Mouse (Mus musculus) ovary, postnatal 10 days (tissue): ENCODE data around the gene Abca5.
"Not testable (repeated sequence)": the region's sequence is repeated elsewhere in the genome, so short reads cannot be mapped to it uniquely, and the experiment has no call there.

Experiments used
- DNase-seq: peaks from one replicate; pipeline ENCODE4 v3.0.0; 2022; ENCODE audit warnings: low spot score

Gene Abca5

GRCm38 (mm10) chr11:110337289-110338245, at the start of gene Abca5:
Abca5 (minus strand) TSS chr11:110337716.
- DNase-seq = peak; percentile 61

DNA sequence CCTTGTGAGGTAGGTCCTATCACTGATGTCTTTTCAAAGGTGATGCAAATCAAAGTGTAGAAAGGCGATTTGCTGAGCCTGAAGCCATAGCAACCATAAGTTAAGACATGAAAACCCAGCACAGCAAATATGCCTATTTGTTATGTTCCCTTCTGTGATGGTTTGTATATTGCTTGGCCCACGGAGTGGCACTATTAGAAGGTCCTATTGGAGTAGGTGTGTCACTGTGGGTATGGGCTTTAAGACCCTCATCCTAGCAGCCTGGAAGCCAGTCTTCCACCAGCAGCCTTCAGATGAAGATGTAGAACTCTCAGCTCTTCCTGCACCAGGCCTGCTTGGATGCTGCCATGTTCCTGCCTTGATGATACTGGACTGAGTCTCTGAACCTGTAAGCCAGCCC, 48.0 kb upstream of the Abca5 start:
- no peak for DNase-seq

GRCm38 (mm10) chr11:110380310-110380668, 42.8 kb upstream of the Abca5 start:
- DNase-seq = no peak

DNA sequence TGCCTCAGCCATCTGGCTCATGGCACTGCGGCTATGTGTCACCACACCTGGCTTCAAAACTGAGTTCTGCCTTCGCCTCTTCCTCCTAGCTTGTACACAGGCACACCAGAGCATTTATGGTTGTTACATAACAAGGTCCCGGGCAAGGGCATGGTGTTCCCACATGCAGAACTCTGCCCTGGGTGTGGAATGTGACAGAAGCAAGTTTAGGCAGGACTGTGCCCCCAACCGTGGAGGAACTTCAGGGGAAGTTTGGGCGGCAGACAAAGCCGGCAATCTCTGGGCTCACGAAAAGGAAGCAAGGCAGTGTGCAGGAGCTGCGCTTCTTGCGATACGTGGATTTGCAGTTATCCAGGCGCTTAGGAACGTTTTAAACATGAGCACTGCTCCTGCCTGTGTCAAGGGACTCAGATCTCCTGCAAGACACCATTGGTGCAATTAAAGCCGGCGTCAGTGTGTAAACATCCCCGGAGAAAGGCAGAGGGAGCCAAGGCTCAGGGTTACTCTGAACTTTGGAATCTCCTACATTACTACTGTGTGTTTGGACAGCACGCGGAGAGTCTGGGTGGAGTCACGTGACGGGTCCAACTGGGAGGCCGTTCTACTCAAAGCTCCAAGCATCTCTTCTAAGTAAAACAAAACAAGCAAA, 42.3 kb upstream of the Abca5 start:
- no peak for DNase-seq

GRCm38 (mm10) chr11:110374036-110374435, 36.5 kb upstream of the Abca5 start:
- no peak for DNase-seq

DNA sequence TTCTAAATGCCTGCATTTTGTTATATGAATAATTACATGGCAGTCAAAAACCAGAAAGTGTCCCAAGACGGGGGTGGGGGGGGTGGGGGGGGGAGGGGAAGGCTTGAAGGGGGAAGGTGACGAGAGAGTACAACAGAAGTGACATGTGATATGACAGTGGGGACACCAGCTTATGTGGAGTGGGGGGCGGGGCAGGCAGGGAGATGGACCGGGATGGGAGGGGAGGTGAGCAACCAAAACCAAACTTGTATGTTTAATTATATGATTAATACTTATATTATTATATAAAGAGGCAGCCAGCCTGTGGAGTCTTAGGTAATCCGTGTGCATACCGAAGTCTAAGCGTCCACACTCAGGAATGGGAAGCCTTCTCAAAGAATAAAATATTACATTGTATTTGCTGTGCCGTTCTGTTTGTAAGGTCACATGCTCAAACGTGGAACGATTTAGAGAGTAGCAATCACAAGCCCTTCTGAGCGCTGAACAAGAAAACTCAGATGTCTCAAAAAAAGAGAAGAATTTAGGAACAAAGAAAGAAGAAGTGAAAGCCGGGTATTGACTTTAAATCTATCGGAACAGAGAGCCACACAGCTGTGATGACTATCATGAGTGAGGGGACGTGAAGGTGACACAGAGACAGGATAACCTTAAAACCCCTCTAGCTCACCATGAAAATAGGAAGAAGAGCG, 34.9 kb upstream of the Abca5 start:
- no peak for DNase-seq

DNA sequence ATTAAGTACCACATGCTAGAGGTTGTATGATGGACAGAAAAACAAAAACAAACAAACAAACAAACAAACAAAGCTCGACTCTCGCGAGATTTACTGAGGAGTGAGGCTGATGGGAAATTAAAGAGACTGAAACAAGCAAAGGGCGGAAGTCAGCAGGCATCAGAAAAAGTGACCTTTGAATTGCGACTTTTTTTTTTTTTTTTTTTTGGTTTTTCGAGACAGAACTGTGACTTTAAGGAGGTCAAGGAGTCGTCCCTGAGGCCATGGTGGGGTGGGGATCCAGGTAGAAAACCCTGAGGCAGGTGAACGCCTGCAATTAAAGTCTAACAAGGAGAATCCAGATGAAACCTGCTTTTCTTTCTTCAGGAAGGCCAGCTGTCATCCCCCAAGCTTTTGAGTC, 34.3 kb upstream of the Abca5 start:
- DNase-seq = no peak

GRCm38 (mm10) chr11:110369312-110370019, 31.9 kb upstream of the Abca5 start:
- DNase-seq = no peak

GRCm38 (mm10) chr11:110367638-110368037, 30.1 kb upstream of the Abca5 start:
- no peak for DNase-seq

DNA sequence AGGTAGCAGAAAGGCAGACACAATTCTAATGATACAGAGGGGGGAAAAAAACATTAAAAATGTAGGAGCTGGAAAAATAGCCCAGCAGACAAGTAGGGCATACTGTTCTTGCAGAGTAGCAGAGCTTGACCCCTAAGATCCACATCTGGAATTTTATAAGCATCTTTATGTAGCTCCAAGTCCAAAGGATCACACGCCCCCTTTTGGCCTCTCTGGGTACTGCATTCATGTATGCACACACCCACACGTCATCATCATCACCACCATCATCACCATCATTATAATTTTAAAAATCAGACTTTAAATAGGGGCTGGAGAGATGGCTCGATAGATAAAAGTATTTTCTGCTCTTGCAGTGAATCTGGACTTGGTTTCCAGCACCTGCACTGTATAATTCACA, 29.4 kb upstream of the Abca5 start:
- no peak for DNase-seq

DNA sequence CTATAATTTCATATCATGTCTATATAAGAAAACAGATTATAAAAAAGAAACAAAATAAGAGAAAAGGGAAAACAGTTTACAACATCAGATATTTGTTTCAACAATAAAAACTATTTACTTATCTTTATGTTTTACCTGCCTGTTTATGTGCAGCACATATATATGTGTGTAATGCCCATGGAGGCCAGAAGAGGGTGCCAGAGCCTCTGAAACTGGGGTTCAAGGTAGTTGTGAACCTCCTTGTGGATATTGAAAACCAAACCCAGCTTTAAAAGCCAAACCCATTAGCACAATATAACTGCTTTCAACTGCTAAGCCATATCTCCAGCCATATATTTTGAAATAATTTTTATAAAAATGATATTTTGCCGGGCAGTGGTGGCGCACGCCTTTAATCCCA, 27.5 kb upstream of the Abca5 start:
- DNase-seq = no peak

- DNase-seq = no peak
Measured at GRCm38 (mm10) chr11:110357756-110358551, 20.4 kb upstream of the Abca5 start.

- not testable (repeated sequence) for DNase-seq
Measured at GRCm38 (mm10) chr11:110355131-110355530, 17.6 kb upstream of the Abca5 start.

DNA sequence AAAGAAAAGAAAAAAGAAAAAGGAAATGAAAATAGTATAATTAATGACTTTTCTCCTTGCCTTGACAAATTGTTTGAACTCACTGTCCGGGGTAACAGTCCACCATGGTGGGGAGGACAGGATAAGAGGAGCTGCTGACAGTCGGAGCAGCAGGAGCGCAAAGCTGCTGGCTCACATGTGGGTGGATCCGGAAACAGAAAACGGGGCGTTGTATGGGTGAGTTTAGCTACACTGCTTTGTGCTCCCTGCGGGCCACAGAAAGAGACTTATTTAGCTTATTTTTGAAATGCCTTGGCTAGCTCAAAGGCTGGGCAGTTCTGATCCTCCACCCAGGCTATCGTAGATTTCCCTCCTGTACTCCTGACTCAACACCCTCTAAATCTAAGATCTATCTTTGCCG, 16.7 kb upstream of the Abca5 start:
- no peak for DNase-seq

- no peak for DNase-seq
Measured at GRCm38 (mm10) chr11:110348170-110348569, 10.7 kb upstream of the Abca5 start.

DNA sequence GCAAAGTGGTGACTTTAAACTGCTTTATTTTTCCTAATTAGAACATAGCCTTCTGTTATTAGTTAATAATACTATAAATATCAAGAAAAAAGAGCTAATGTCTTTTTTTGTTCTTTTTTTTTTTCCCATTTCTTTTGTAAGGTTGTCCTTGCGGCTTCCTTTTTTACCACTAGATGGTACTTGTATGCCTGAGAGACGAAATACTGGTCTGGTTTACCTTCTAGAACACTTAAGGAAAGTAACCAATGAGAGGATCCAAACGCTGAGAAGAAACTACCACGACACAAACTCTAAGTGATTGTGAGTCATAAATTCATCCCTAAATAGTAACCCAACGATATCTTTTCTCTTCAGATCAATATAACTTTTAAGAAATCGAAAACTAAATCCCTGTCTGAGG, 10.3 kb upstream of the Abca5 start:
- DNase-seq = no peak

- peak; percentile 15 for DNase-seq
Measured at GRCm38 (mm10) chr11:110336814-110337288, 665 bp downstream of the Abca5 start.

GRCm38 (mm10) chr11:110330093-110330492, 7.4 kb downstream of the Abca5 start:
- DNase-seq = no peak

DNA sequence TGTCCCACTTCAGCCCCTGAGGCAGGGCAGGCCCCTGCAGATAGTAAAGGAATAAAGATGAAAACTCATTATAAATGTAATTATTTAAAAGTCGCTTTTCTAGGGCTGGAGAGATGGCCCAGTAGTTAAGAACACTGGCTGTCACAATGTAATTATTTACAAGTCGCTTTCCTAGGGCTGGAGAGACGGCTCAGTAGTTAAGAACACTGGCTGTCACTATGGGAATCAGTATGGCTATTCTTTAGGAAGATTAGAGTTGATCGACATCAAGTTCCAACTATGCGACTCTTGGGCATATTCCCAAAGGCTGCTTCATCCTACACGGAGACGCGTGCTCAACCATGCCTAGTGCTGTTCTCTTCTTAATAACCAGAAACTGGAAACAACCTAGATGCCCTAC, 15.2 kb downstream of the Abca5 start:
- DNase-seq = no peak

DNA sequence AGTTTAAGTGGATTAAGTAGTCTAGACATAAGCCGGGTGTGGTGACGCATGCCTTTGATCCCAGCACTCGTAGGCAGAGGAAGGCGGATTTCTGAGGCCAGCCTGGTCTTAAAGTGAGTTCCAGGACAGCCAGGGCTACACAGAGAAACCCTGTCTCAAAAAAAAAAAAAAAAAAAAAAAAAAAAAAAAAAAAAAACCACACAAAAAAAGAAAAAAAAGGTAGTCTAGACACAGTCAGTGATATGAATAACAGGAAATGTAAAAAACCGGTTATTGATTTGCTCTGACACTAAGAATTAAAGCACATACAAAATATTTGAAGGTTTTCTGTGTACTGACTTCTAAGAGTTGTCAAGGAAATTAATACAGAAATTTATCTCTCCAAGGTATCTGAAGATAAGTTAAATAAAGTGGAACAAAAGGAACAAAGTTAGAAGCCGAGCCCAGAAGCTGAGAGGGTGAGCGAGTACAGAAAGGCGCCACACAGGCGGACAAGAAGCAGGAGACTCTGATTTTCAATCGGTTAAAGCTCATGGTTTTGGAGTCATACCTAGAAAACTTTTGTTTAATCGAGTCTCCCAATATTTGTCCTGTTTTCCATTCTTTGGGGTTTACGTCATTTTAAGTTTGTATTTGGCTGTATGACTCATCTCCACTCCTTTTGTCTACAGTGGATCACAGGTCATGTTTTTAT, 30.9 kb downstream of the Abca5 start:
- DNase-seq = no peak

DNA sequence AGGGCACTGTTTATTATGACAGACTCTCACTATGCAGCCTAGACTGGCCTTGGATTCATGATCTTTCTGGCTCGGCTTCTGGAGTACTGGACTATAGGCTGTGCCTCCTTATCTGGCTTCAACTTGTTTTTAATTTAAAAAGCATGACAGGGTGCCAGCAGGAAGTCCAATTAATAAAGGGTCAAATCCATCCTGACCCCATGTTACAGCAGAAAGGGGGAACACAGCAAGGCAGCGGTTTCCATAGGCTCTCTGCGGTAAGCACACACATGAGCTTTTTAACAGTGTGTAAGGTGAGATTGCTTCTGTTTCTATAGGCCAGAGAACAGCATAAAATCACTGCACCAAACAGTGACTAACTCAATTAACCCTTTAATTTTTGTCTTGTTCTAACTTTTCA, 34.1 kb downstream of the Abca5 start:
- no peak for DNase-seq
